Mouse (Mus musculus): ENCODE results near the gene Hoxc10.

Hoxc10 gene

DNA sequence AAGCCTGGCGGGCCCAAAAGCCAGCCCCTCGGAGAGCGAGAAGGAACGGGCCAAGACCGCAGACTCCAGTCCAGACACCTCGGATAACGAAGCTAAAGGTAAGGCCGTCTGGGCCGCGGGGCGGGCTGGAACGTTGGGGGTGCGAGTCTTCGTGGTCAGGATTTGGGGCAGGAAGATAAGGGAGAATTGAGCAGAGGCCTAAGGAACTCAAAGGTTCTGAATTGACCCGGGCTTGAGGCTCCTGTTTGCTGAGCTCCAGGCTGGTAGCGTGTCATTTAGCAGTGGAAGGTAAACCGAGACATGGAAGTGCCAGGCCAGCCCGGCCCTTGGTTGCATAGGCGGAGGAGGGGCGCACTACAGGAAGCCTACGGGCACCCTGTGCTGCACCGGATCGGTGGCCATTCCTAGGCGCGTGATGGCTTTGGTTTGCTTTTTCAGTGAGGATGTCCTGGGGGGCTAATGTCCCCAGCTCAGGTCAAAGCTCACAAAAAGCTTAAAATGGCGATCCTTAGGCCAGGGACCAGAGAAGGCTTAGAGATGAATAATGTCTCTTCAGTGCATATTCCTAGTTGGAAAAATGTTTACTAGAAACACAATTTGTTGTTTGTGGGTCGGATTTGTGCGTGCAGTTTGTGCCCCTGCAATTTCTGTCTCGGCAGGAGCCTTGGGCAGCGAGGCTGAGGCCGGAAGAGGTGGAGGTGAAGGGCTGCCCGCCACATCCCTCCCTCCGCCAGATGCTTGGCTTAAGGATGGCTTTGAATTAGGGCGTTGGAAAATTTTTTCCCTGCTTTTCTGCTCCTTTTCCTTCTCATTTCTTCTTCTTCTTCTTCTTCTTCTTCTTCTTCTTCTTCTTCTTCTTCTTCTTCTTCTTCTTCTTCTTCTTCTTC lies 1.2 kb downstream of the Hoxc10 start:
- in situ Hi-C loops (cut with MboI, MseI) = no loop called here

DNA sequence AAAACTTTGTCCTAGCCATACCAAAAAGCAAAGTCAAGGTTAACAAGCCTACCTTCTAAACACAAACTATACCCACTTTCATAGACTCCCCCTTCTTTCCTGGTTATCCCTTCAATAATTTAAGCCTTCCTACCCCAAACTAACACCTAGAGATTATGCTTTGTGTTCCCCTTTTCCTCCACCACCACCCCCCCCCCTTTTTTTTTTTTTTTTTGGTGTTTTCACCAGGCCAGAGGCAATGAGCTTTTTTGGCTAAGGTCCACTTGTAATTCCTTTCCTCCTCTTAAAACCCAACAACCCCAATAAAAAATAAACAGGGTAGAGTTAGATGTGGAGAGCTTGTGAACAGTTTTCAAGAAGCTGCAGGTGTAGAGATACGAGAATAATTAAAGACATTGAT lies 2.7 kb downstream of the Hoxc10 start:
- in situ Hi-C loops (cut with MboI, MseI) = no loop called here

DNA sequence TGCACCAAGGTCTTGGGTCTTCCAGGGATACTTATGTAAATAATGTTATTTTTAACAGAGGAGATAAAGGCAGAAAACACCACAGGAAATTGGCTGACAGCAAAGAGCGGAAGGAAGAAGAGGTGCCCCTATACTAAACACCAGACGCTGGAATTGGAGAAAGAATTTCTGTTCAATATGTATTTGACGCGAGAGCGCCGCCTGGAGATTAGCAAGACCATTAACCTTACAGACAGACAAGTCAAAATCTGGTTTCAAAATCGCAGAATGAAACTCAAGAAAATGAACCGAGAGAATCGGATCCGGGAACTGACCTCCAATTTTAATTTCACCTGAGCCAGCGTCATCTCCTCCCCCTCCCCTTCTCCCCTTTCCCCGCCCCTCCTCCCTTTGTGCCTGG lies 4.1 kb downstream of the Hoxc10 start:
- in situ Hi-C loops (cut with MboI, MseI) = no loop called here

DNA sequence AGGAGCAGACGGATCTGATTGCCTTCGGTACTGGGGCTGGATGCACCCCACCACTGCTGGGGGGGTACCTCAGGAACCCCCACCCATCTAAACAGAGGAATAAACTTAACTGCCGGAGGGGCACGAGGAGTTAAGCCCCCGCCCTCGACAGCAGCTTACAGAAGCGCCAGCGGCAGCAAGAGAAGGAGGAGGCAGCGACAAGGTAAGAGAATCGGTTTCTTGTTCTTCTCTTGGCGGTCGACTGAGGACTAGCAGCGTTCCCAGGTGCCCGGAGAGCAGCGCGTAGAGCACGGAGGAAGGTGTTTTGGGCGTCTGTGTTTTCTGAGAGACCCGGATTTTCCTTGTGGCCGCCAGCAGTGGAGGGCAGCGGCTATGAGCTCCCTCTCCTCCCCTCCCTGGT lies 5.7 kb downstream of the Hoxc10 start:
- in situ Hi-C loops (cut with MboI, MseI) = no loop called here

DNA sequence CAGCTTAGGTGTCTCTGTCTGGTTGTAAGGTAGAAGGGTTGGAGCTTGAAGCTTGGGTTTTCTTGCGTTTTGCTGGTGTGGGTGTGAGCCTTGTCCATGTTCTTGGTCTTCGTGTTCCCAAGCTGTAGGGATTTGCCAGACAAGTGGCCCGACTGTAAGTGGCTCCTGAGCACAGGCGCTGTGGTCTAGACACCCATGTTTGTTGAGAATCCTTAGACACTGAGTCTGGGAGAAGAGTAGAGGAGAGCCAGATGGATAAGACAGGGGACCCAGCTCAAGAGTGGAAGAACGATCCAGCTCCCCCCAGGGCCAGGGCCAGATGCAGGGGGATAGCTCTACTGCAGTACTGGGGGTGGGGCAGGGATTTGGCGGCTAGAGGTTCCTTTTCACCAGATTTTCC lies 6.2 kb downstream of the Hoxc10 start:
- in situ Hi-C loops (cut with MboI, MseI) = no loop called here

DNA sequence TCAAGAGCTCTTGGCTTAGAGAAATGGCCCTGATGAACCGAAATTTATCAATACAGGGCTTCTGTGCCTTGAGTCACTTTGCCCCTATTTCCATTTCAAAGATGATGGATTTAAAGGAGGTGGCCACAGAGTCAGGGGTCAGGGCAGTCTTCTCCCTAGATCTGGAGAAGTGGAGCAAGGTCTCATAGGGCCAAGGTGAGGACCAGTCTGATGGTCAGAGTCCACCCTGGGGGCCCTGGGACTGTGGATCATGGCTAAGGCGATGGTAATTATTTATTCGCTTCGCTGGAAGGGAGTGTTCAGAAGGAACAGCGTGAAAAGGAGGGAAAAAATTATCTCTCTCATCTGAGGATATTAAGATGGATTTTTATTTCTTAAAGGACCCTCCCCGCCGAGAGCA lies 8.4 kb downstream of the Hoxc10 start:
- in situ Hi-C loops (cut with MboI, MseI) = no loop called here

DNA sequence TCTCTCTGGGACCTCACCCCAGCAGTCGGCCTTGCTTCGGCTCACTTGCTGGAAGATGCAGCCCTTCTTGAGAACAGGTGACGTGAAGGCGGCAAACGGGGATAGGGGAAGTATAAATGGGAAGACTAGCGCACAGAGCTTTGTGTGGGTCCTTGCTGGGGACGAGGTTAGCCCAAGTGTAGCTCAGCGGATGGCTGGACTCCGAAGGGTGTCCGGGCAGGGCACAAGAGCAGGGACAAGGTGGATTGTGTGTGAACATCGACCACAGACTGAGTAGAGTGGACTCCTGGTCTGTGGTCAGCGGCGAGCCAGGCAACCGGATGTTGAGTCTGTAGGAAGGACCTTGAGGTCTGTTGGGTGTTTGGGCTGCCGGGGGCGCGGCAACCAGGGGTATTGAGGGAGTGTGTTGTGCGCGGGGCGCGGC lies 9.1 kb downstream of the Hoxc10 start:
- in situ Hi-C loops (cut with MboI, MseI) = no loop called here

DNA sequence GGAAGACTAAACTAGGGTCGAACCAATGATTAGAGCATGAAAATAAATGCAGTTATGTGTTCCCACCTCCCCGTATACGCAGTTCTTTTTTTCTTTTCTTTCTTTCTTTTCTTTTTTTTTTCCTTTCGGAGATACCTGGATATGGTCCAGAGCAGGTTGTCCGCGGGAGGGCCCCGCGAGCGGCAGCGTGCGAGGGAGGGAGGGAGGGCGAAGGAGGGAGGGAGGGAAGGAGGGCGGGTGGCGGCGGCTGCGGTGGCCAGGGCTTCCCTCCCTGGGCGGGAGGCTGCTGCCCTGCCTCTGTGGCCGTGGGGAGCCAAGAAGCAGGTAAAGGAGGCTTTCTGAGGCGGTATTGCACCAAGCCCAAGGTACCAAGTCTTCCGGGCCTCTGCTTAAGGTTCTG lies 9.6 kb downstream of the Hoxc10 start, which contains the start of gene Hoxc9:
Gene Hoxc9 (plus strand): TSS at position 269 of the 400 bp plus-strand sequence.
- in situ Hi-C loops (cut with MboI, MseI) = no loop called here

DNA sequence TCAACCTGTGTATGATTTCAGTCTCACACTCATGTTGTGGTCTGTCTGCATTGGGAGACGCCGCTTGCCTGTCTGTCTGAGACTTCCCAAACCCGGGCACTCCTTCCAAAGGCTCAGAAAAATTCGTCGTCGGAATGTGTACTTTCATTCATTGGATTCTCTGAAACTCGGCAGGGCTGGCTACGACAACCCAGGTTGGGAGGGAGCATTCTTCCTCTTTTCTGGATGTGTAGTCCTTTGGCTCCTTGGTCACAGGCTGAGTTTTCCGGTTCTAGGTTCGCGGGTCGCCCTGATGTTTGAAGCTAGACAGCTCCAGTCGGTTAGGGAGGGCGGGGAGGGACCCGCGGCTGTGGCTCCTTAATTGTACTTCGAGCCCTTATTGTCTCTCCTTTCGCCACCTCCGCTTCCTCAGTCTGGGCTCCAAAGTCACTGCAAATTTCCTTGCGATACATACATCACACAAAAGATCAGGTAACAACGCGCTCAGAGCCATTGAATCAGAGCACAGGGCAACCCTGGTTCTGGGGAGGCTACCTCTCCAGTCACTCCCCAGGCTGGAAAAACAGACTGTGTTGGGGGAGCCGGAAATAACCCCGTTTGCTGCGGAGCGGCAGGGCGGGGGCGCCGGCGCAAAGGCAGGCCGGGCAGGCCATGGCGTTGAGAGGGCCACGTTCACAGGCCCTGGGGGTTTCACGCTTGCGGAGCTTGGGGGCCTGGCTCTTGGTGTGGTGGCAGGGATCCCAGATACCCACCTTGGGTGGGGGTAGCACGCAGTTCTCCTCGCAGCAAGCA lies 10.2 kb downstream of the Hoxc10 start:
- in situ Hi-C loops (cut with MboI, MseI) = no loop called here

DNA sequence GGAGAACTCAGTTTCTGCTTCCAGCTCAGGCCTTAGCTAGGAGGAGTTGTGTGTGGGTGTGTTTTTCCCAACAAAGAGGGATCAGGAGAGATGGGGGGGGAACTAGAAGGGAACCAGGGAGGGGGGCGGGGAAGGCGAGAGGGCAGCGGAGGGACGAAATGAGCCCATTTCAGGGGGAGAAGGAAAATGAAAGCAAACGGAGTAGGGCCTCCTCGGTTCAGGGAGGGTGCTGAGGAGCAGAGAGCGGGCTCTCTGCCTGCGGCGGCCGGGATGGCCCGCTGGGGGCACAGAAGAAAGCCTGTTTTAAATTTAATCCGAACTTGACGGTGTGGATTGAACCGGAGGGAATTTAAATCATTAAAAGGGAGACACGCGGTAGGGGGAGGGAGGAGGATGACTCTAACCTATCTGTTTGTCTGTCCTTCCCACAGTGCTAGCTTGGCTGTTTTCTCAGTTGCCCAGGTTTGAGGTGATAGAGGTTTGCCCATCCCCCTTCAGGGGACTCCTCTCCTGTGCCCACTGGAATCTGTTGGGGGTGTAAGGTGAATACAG lies 10.9 kb downstream of the Hoxc10 start:
- in situ Hi-C loops (cut with MboI, MseI) = no loop called here

DNA sequence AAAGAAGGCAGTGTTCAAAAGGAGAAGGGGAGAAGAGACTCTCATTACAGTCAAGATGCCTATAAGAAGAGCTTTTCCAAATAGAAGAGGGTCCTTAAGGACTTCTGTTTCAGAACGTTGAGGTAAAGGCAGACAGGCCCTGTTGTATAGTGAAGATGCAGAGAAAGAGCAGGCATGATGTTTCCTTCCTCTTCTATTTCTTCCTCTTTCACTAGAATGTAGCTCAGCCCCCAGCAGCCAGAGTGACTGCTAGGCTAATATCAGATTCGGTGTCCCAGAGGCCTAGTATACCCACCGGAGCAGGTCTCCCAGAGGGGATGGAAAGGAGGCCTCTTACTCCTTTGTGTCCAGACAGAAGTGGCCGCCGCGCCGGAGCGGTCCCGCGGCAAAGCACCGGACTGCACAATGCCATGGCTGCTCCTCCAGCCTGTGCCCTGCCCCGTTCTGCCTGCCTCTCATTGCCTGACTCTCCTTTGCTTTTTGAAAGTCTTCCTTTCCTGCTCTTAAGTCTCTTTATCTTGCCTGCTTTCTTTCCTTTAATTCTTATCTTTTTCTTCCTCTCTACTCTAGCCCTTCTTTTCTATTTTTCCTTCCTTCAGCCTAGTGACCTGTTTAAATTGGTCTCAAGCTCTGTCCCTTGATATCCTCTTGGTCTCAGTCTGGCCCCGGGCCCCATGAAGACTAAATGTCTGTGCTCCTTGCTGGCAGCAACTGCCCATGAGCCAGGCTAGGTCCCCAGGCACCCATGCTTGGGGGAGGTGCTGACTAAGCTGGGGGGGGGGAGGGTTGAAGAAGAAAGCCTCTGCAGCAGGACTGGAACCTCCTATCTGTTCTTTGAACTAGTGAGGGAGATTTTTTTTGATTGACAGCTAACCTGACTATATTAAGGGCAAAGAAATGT lies 12.3 kb downstream of the Hoxc10 start:
- in situ Hi-C loops (cut with MboI, MseI) = no loop called here

DNA sequence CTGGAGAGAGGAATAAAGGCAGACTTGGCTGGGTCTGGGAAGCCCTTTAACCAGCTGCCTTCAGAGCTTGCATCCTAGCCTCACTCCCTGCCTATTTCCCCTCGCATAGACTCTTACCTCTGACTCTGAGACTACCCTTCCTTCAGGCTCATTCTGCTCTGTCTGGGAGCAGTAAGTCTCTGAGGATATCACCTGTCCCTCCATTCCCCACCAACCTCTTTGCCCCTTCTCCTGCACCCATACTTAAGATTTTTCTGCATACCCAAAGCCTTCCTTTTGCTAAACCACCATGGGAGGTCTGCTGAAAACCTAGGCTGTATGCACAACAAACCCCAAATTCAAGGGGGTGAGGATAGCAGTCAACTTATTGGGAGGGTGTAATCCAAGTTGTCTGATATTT lies 13.3 kb downstream of the Hoxc10 start:
- in situ Hi-C loops (cut with MboI, MseI) = no loop called here

DNA sequence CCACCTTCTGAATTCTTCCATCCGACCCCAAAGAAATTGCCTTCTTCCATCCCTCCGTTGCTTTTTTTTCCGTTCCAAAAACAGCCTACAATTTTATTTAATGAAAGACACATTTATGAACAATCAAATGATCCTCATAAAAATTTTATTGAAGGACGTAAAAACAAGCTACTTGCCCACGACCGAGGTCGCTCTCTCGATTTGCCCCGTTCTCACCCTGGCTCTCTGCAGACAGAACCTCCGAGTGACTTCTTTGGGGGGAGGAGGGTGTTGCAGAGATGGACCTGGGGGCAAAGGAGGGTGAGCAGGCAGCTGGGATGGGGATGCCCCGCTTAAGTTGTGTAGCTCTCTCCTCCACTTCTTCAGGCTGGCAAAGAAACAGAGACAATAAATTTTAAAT lies 13.8 kb downstream of the Hoxc10 start:
- in situ Hi-C loops (cut with MboI, MseI) = no loop called here

DNA sequence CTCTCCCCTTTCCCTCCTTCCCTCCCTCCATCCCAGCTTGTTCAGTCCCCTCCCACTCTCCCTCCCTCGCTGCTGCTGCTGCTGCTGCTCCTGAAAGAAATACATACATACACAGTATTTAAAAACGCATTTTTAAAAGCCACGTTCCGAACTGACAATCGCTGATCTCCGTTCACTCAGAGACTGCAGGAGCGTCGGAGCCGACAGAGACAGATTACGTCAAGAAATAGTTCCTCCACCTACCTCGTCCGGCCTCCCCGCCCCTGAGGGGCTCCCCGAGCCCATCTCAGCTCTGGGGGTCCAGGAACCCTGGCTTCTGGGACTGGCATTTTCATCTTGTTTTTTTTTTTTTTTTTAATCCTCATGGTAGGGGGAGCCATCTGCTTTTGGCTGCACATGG lies 14.3 kb downstream of the Hoxc10 start:
- in situ Hi-C loops (cut with MboI, MseI) = no loop called here

DNA sequence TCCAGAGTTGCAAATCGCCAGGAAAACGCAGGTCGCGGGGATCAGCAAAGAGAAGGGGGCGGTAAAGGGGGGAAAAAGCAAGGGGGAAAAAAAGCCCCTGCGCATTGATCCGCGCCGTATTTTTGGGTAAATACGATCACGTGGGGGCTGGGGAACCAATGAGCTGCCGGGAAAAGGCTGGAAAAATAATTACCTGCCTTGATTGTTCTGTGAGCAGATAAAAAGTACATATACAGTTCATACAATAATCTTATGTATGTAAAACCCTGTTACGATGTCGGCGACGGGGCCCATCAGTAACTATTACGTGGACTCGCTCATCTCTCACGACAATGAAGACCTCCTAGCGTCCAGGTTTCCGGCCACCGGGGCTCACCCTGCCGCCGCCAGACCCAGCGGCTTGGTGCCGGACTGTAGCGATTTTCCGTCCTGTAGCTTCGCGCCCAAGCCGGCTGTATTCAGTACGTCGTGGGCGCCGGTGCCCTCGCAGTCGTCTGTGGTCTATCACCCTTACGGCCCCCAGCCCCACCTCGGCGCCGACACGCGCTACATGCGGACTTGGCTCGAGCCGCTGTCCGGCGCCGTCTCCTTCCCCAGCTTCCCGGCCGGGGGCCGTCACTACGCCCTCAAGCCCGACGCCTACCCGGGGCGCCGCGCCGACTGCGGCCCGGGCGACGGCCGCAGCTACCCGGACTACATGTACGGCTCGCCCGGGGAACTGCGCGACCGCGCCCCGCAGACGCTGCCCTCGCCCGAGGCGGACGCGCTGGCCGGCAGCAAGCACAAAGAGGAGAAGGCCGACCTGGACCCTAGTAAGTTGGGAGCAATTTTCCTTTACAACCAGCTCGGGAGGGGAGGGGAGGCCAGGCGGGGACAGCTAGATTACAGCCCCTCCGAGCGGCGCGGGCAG lies 15.0 kb downstream of the Hoxc10 start:
- in situ Hi-C loops (cut with MboI, MseI) = no loop called here

DNA sequence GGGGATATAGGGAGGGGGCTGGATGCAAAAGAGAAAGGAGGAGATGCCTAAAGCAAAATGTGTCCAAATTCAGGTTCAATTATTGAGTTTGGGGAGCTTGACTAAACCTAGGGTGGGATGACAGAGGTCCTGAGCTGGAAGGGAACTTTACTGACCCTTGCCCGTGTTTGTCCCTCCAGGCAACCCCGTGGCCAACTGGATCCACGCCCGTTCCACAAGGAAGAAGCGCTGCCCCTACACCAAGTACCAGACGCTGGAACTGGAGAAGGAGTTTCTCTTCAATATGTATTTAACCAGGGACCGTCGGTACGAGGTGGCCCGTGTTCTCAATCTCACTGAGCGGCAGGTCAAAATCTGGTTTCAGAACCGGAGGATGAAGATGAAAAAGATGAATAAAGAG lies 17.1 kb downstream of the Hoxc10 start:
- in situ Hi-C loops (cut with MboI, MseI) = no loop called here

DNA sequence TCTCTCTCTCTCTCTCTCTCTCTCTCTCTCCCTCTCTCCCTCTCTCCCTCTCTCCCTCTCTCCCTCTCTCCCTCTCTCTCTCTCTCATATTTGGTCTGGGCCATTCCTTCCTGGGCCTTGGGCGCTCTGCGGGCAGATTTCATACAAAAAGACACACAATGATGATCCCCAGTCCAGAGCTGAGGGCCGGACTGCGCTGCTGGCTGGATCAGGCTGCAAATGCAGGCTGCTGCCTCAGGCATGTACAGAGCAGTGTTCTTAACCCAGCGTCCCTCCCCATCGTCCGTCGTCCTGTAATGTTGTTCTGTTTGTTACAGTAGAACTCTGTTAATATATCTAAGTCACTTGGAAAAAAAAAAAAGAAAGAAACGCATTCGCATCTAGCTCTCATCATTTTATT lies 17.9 kb downstream of the Hoxc10 start:
- in situ Hi-C loops (cut with MboI, MseI) = no loop called here

DNA sequence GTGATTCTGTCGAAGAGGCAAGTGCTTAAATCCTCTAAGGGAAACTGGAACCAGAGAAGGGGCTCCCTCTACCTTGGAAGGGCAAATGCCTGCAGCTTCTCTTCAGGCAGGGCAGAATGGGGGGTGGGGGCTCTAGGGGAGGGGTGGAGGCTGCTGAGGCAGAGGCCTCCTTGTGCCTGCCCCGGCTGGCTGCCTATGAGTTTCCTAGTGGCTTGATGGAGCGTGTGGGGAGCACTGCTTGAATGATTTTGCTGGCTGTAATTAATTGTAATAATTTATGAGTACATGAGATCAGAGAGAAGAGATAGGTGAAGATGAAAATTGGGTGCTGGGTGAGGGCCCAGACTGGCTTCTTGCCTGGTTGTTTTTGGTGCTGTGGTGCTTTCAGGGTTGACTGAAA lies 18.3 kb downstream of the Hoxc10 start:
- in situ Hi-C loops (cut with MboI, MseI) = loop anchor here (5.0 kb wide), 2 partner anchors 187 to 332 kb away; no protein-coding TSS in a partner anchor

DNA sequence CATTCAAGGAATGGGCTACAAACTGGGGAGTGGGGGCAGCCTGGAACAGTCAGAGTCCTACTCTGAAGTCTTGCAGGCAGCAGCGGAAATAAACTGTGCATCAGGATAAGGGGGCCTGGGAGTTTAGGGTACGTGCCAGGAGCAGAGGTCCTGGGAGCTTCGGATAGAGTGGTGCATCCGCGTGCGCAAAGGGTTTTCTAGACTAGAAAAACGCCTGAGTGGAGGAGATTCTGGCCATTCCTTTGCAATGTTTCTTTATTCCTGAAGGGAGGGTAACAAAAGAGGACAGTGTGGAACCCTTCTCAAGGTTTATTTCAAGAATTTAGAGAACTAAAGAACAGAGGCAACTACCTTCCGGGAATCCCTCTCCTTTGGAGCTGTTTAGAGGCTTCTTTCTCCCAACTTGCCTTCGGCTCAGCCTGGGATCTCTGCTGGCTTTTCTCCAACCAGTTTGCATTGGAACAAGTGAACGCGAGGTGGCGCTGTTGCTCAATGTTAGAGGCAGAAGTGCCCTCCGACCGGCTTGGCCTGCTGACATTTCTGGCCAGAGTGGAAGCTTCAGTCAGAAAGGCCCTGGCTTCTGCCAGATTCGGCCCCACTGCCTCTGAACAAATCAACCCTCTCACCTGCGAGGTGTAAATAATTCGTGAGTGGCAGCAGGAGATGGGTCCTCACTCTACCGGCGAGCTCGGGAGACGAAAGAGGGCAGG lies 20.7 kb downstream of the Hoxc10 start:
- in situ Hi-C loops (cut with MboI, MseI) = loop anchor here (5.0 kb wide), 2 partner anchors 185 to 330 kb away; no protein-coding TSS in a partner anchor

DNA sequence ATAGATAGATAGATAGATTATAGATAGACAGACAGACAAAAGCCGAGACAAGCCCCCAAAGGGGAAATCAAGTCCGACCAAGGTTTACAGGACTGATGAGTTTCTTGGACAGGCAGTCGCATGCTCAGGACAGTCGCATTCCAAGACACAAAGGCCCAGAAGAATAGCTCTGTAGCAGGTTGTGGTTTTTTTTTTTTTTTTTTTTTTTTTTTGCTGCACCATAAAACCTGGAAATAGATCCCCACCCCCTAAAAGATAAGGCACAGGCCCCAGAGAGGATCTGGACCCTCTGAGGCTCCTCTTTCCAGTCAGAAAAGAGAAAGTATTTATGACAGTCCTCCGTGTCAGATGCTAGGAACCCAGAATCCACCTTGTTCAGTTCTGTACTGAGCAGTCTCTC lies 21.5 kb downstream of the Hoxc10 start:
- in situ Hi-C loops (cut with MboI, MseI) = loop anchor here (5.0 kb wide), 2 partner anchors 184 to 329 kb away; no protein-coding TSS in a partner anchor
